Mouse (Mus musculus): ENCODE data around the gene Sdhaf4. TPM values are rescaled to one million over a fixed set of nuclear protein-coding genes. Genes with fewer than 3 reads are reported as not detected.

Gene Sdhaf4
- polyA plus RNA-seq (2015; fragmentation: Nextera tagmentation; extraction: Ambion mirVana) = 66.0 and 77.7 TPM in 2 replicates

DNA sequence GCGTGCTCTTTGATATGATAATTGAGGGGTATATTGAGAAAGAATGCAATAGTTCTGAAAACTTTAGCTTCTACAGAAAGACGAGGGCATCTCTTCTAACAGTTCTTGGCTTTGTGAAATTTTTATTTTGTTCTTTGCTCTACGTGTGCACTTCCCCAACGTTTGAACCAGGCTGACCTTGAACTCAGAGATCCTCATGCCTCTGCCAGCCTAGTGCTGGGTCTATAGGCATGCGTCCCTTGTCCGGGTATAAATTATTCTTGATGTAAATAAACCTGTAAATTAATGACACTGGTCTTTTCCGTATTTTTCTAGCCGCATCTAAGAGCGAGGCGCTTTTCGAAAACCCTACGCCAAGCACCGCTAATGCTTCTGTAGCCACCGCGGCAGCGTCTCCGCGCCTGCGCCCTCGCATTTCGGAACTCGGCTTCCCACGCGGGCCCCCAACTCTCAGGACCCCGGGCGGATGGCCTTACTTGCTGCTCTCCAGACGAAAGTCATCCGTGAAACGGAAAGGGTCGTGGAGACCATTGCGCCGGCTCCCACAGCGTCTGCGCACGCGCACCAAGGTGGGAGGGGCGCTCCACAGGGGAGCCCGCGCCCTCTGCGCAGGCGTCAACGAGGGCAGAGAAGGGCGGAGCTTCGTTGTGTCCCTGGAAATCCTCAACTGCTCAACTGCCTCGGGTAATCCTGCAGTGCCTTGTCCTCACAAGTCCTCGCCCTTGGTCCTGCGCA, at the start of gene Sdhaf4:
TSS of gene Sdhaf4 (minus strand) at position 587 of the 735 bp plus-strand sequence.
- no peaks in the 10 kb centered on the region for H3K9me3 ChIP-seq (replicated peaks)
- WGBS = 1% methylated on average over 47 of the region's 47 CpGs
- H3K4me2 ChIP-seq = peak within 1 kb of the TSS; percentile 61
- H3K27ac ChIP-seq = peak within 1 kb of the TSS; percentile 92
- H3K4me3 ChIP-seq (replicated peaks) = peak within 1 kb of the TSS; percentile 73
- H3K27me3 ChIP-seq = no peaks in the 10 kb centered on the region
- peaks cover 25% of the 10 kb centered on the region for H3K36me3 ChIP-seq
- peaks cover 5% of the 10 kb centered on the region for H3K4me1 ChIP-seq
- peak; percentile 99 for ATAC-seq (replicated peaks; ENCODE audit: low FRiP score)
- H3K9ac ChIP-seq = peak within 1 kb of the TSS; percentile 71

DNA sequence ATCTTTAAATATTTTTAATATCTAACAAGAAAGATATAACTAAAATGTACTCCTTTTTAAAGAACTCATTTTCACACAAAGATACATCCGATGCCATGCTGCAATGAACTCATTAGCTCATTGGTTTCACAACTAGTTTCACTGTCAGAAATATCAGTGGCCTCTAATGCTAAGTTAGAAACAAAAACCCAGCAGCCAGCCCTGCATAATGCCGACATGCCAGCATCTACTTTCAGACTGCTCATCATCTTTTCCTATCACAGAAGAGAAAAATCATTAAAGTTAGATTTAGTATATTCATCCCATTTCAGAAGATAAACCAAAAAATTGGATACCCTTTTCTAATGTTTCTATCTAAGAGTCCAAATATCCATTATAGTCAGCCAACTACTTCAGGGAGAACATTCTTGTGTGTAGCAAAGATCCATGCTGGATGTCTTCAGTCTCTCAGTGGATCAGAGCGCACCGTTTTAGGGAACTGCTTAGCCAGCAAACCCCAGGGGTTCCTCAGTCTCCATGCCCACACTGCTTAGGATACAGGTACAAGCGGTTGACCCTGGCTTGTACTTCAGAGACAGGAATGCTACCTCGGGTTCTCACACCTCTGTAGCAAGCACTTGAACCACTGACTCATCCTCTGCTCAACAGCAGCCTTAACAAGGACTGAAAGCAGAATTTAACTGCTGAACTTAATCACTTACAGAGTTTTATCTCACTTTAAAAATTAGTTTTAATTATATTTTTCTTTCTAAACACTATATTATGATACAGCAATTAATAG, 41.5 kb upstream of the Sdhaf4 start:
- no peaks in the 10 kb centered on the region for H3K27me3 ChIP-seq
- peaks cover 21% of the 10 kb centered on the region for H3K36me3 ChIP-seq
- H3K9ac ChIP-seq = no peak overlapping the region
- H3K27ac ChIP-seq = no peak overlapping the region
- H3K4me3 ChIP-seq (replicated peaks) = no peak overlapping the region
- H3K4me2 ChIP-seq = no peak overlapping the region
- 84% methylated on average over 6 of the region's 6 CpGs for WGBS
- no peaks in the 10 kb centered on the region for H3K4me1 ChIP-seq
- H3K9me3 ChIP-seq (replicated peaks) = no peaks in the 10 kb centered on the region
- ATAC-seq (replicated peaks; ENCODE audit: low FRiP score) = no peak

- Histone ChIP-seq H3K4me1 (no peaks in the 10 kb centered on the region), H3K4me3 (replicated peaks) (no peak overlapping the region), H3K27me3 (no peaks in the 10 kb centered on the region), H3K36me3 (peaks cover 16% of the 10 kb centered on the region), H3K4me2 (no peak overlapping the region), H3K27ac (no peak overlapping the region), H3K9me3 (replicated peaks) (no peaks in the 10 kb centered on the region), H3K9ac (no peak overlapping the region)
- ATAC-seq (replicated peaks; ENCODE audit: low FRiP score) = no peak
- 76% methylated on average over 5 of the region's 5 CpGs for WGBS
Observed at GRCm38 (mm10) chr1:24045627-24046026, 40.2 kb upstream of the Sdhaf4 start.

GRCm38 (mm10) chr1:24043007-24043406, 37.6 kb upstream of the Sdhaf4 start:
- Histone ChIP-seq H3K9me3 (replicated peaks) (no peaks in the 10 kb centered on the region), H3K4me2 (no peak overlapping the region), H3K36me3 (peaks cover 19% of the 10 kb centered on the region), H3K4me3 (replicated peaks) (no peak overlapping the region), H3K9ac (no peak overlapping the region), H3K4me1 (no peaks in the 10 kb centered on the region), H3K27me3 (no peaks in the 10 kb centered on the region), H3K27ac (no peak overlapping the region)
- WGBS = 75% methylated on average over 5 of the region's 5 CpGs
- ATAC-seq (replicated peaks; ENCODE audit: low FRiP score) = no peak

DNA sequence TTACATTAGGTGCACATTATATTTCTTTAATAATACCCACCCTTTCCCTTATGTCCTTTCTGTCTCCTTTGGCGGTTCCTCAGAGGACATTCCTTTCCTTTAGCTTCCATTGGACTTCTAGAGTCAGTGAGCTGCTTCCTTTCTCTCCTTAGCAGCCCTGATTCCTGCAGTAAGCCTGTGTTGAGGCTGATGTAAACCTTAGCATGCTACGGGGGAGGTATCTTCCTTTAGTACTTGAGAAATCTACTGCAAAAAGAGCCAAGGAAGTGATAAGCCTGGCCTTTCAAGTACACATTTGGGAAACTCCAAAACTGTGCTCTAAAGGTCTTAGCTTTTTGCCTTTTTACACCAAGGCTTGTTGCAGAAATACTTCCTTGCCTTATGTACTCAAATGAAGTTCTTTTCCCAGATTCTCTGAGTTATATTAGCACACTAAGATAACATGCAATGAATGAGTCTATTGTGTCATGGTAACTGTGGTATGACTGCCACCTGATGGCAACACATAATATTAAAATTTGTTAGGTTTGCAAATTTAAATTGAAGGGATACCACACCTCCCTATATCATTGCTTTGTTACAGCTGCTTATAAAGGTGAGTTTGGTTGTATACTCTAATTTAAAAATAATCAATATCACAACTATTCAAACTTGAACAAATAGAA, 28.4 kb upstream of the Sdhaf4 start:
- no peak overlapping the region for H3K27ac ChIP-seq
- H3K27me3 ChIP-seq = no peaks in the 10 kb centered on the region
- H3K36me3 ChIP-seq = peaks cover 31% of the 10 kb centered on the region
- no peak overlapping the region for H3K9ac ChIP-seq
- no peak for ATAC-seq (replicated peaks; ENCODE audit: low FRiP score)
- 95% methylated on average over 2 of the region's 2 CpGs for WGBS
- no peaks in the 10 kb centered on the region for H3K9me3 ChIP-seq (replicated peaks)
- H3K4me2 ChIP-seq = no peak overlapping the region
- H3K4me3 ChIP-seq (replicated peaks) = no peak overlapping the region
- H3K4me1 ChIP-seq = no peaks in the 10 kb centered on the region

DNA sequence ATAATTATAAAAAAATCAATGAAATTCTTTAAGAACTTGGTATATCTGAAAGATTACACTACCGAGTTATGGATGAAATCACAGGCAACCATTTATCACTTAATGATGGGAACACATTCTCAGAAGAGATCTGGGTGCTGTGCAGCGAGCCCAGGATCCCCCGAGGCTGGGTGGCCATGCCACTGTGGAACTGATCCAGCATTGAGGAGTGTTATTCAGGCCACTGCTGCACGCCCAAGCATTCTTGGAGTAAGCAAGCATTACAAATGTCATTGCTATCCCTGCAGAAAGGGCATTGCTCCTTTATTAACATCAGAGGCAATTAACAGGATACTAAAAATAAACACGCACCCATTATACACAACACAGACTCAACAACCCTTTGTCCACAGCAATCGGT, 5.4 kb upstream of the Sdhaf4 start:
- Histone ChIP-seq H3K9ac (no peak overlapping the region), H3K36me3 (peaks cover 12% of the 10 kb centered on the region), H3K27me3 (no peaks in the 10 kb centered on the region), H3K4me3 (replicated peaks) (no peak overlapping the region), H3K4me2 (no peak overlapping the region), H3K9me3 (replicated peaks) (no peaks in the 10 kb centered on the region), H3K27ac (no peak overlapping the region), H3K4me1 (no peaks in the 10 kb centered on the region)
- no peak for ATAC-seq (replicated peaks; ENCODE audit: low FRiP score)
- 91% methylated on average over 6 of the region's 6 CpGs for WGBS

DNA sequence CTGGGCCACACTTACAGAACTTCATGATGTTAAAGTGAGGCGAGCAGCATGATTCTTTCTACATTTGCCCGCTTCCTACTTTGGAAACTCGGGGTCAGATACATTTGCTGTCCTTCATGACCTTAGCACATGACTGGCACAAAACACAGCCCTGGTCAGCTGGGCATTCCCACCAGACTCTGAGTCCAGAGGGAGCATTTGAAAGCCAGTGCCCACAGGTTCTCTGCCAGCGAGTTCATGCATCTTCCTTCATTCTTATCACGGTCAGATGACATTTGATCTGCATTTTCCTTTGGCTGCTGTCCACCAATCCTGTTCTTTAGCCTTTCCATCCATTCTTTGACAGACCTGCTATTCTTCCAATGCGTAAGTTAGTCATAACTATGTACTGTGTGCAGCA, 4.6 kb upstream of the Sdhaf4 start:
- WGBS = 91% methylated on average over 6 of the region's 6 CpGs
- Histone ChIP-seq H3K4me3 (replicated peaks) (no peak overlapping the region), H3K4me1 (no peaks in the 10 kb centered on the region), H3K36me3 (peaks cover 11% of the 10 kb centered on the region), H3K9me3 (replicated peaks) (no peaks in the 10 kb centered on the region), H3K9ac (no peak overlapping the region), H3K27ac (no peak overlapping the region), H3K4me2 (no peak overlapping the region), H3K27me3 (no peaks in the 10 kb centered on the region)
- ATAC-seq (replicated peaks; ENCODE audit: low FRiP score) = no peak

DNA sequence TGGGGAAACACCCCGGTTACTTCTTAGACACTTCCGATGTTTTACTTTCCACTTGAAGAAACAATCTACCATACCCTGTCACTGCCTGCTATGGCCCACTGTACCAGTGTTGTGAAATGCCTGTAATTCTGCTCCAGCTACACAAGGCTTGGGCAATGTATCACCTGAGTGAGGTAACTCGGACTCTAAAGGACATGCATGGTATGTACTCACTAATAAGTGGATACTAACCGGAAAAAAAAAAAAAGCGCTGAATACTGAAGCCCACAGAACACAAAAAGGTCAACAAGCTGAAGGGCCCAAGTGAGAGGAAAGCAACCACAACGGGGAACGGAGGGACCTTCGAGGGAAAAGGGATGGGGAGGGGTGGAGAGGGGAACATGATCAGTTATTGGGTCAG, 2.2 kb upstream of the Sdhaf4 start:
- Histone ChIP-seq H3K9ac (no peak overlapping the region), H3K9me3 (replicated peaks) (no peaks in the 10 kb centered on the region), H3K4me3 (replicated peaks) (no peak overlapping the region), H3K36me3 (peaks cover 7% of the 10 kb centered on the region), H3K4me2 (no peak overlapping the region), H3K27ac (no peak overlapping the region), H3K27me3 (no peaks in the 10 kb centered on the region), H3K4me1 (peaks cover 5% of the 10 kb centered on the region)
- no peak for ATAC-seq (replicated peaks; ENCODE audit: low FRiP score)
- WGBS = 86% methylated on average over 8 of the region's 8 CpGs

DNA sequence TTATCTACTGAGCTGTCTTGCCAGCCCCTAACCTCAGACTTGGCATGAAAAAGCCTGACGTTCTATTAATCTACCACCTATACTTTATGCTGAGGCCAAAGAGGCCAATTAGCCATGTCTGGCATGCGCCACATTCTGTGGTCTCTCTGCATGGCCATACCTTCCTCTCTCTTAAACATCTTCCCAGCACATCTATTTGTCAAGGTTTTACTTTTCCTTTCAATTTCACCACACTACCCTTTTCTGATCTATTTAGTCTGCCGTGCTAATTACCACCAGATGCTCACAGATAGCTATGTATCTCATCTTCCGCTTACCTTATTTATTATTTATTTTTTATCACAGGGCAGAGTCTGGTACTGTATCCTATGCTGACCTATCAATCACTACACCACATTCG, 6.1 kb downstream of the Sdhaf4 start:
- H3K4me1 ChIP-seq = peaks cover 2% of the 10 kb centered on the region; the same call in 1 of the 2 replicates
- 97% methylated on average over 5 of the region's 5 CpGs for WGBS
- no peak overlapping the region for H3K4me3 ChIP-seq (replicated peaks)
- no peak overlapping the region for H3K4me2 ChIP-seq
- H3K9me3 ChIP-seq (replicated peaks) = no peaks in the 10 kb centered on the region
- ATAC-seq (replicated peaks; ENCODE audit: low FRiP score) = no peak
- H3K9ac ChIP-seq = no peak overlapping the region
- H3K27me3 ChIP-seq = no peaks in the 10 kb centered on the region
- peaks cover 46% of the 10 kb centered on the region for H3K36me3 ChIP-seq
- no peak overlapping the region for H3K27ac ChIP-seq

GRCm38 (mm10) chr1:23998866-23999265, 6.6 kb downstream of the Sdhaf4 start:
- Histone ChIP-seq H3K4me1 (no peaks in the 10 kb centered on the region), H3K9me3 (replicated peaks) (no peaks in the 10 kb centered on the region), H3K9ac (no peak overlapping the region), H3K27me3 (no peaks in the 10 kb centered on the region), H3K4me3 (replicated peaks) (no peak overlapping the region), H3K36me3 (peaks cover 46% of the 10 kb centered on the region), H3K27ac (no peak overlapping the region), H3K4me2 (no peak overlapping the region)
- WGBS = 96% methylated on average over 7 of the region's 7 CpGs
- ATAC-seq (replicated peaks; ENCODE audit: low FRiP score) = no peak

DNA sequence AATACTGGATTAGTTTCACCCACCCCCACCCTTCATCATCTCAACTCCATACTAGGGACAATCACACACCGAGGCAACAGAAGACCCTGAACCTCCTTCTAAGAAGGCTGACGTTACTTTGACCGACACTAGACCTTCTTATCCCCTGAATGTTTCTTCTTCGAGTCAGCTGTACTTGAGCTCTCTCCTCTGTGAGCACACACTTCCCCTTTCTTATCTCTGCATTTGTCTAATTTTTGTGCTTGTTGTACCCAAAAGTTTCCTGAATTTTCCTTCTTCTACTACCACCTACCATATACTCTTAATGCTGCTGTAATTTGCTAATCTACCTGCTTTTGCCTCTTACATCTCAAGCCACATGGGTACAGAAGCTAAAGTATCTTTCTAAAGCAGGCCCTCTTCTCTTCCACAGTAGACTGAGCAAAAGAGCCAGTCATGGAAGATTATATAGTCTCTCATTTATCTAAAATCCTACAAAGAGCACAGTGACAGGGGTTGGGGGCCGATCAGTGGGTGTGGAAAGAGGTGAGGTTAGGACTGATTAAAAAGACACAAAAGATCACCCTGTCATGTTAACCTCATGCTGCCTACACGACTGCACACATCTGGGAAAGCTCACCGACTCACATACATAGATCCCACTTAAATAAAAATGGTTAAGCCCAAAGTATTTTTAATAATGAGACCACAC, 7.2 kb downstream of the Sdhaf4 start:
- Histone ChIP-seq H3K27me3 (no peaks in the 10 kb centered on the region), H3K36me3 (peaks cover 46% of the 10 kb centered on the region), H3K4me2 (no peak overlapping the region), H3K4me3 (replicated peaks) (no peak overlapping the region), H3K4me1 (no peaks in the 10 kb centered on the region), H3K9me3 (replicated peaks) (no peaks in the 10 kb centered on the region), H3K27ac (no peak overlapping the region), H3K9ac (no peak overlapping the region)
- ATAC-seq (replicated peaks; ENCODE audit: low FRiP score) = no peak
- whole genome bisulfite sequencing = 91% methylated on average over 7 of the region's 7 CpGs

GRCm38 (mm10) chr1:23997493-23997892, 8.0 kb downstream of the Sdhaf4 start:
- no peak overlapping the region for H3K4me3 ChIP-seq (replicated peaks)
- H3K36me3 ChIP-seq = peaks cover 43% of the 10 kb centered on the region
- no peak for ATAC-seq (replicated peaks; ENCODE audit: low FRiP score)

More at GRCm38 (mm10) chr1:23997493-23997892, 8.0 kb downstream of the Sdhaf4 start:
- no peaks in the 10 kb centered on the region for H3K4me1 ChIP-seq
- H3K27ac ChIP-seq = no peak overlapping the region
- no peaks in the 10 kb centered on the region for H3K9me3 ChIP-seq (replicated peaks)
- WGBS = 81% methylated on average over 3 of the region's 3 CpGs
- no peaks in the 10 kb centered on the region for H3K27me3 ChIP-seq
- H3K9ac ChIP-seq = no peak overlapping the region
- H3K4me2 ChIP-seq = no peak overlapping the region
